Mouse (Mus musculus) hindlimb bud, embryonic 11.5 days (tissue): ENCODE results near the gene Olfr166.
"Not testable (repeated sequence)": the region's sequence is repeated elsewhere in the genome, so short reads cannot be mapped to it uniquely, and the experiment has no call there.

Experiments used
- DNase-seq: peaks from one replicate; pipeline ENCODE4 v3.0.0-alpha.2; 2012; ENCODE audit warnings: low read depth, low spot score; ENCODE audit errors: extremely low spot score

The Olfr166 gene

DNA sequence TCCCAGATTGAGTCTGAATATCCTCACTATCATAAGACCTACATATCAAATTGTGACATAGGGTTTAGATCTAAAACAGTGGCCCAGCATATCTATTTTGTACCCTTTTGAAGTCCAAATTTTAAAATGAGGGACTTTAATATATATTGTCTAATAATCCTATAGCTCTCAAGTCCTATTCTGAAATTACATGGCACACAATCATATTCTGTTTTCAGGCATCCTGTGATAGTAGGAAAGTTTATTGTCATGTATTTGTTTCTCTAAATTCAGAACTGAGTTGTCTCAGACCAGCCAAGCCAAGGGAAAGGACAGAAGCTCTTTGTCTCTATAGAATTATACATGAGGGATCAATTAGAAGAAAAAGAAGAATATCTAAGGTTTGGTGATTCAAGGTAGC is at the start of gene Olfr166:
Gene Olfr166, plus strand, starts transcription at position 301 of the 400 bp plus-strand sequence.
- DNase-seq = no peak

DNA sequence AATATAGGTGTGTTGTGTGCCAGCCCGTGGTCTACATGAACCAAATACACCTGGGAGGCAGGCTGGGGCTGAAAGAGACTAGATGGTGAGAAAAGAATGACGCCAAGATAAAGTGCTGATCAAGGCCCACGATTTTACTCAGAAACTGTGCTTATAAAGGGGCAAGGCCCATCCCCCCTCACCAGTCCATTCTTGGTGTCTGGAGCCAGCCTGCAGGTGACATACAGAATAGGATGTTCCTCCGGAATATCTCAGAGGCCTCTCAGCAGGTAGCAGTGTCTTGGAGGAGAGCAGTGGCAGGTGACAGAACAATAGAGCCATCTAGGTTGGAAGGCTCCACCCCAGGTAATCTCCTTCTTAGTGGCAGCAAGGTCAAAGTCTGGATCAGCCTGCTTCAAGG is 24.8 kb upstream of the Olfr166 start:
- not testable (repeated sequence) for DNase-seq

DNA sequence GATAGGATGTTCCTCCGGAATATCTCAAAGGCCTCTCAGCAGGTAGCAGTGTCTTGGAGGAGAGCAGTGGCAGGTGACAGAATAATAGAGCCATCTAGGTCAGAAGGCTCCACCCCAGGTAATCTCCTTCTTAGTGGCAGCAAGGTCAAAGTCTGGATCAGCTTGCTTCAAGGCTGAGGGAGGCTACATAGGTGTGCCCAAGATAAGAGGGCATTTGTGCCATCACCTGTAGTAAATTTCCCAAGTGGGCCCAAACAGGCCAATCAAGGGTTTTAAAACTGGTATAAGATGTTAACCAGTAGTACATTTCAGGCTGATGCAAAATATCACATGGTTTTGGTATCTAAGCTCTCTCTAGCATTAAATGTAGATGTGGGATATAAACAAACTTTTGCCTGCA is 19.1 kb upstream of the Olfr166 start:
- no peak for DNase-seq

DNA sequence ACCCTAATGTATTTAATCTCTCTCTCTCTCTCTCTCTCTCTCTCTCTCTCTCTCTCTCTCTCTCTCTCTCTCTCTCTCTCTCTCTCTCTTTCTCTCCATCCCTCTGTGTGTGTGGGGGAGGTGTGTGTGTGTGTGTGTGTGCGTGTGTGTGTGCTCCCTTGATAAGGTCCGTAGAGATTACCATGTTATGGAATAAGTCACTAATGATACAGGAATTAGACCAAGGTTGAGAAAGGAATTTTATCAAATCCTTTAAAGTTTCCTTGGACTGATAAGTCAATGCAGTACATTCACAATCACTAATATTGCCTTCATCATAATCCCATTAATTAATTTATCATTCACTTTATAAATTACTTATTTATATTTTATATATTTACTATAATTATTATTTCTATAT is 38.7 kb downstream of the Olfr166 start, which contains the start of gene Olfr167:
Gene Olfr167, minus strand, starts transcription at position 101 of the 400 bp plus-strand sequence.
- DNase-seq = no peak

DNA sequence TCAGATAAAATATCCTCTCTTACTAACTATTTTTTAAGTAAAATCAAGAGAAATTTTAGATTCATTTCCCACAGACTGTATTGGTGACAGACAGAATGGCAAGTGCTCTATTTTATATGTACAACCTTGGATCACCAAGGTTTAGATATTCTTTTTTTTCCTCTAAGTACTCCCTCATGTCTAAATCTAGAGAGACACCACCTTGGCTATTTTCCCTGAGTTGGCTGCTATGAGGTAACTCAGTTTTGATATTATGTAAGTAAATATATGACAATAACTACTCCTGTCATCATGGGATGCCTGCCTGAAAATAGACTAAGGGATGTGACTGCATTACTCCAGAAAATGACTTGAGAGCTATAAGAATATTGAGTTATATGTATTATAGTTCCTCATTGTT is 52.0 kb downstream of the Olfr166 start, which contains the start of gene Olfr168:
Gene Olfr168, minus strand, starts transcription at position 101 of the 400 bp plus-strand sequence.
- DNase-seq = no peak
